Mouse (Mus musculus) lung, postnatal 0 days (tissue): ENCODE results near the gene Fam49a.

Source experiments
- CTCF ChIP-seq: IDR thresholded peaks from 2 replicates; pipeline ENCODE4 v1.5.1; 2016; ENCODE audit warnings: antibody characterized with exemption, mild to moderate bottlenecking
- EP300 ChIP-seq: IDR thresholded peaks from 2 replicates; pipeline ENCODE4 v1.6.1; 2016; ENCODE audit warnings: antibody characterized with exemption, mild to moderate bottlenecking, control low read depth

GRCm38 (mm10) chr12:12316956-12317355 is 55.0 kb downstream of the Fam49a start:
- TF ChIP-seq EP300, result no peak
- no peak for TF ChIP-seq CTCF
